Mouse (Mus musculus): ENCODE measurements at regions not wholly inside any gene's neighbourhood (a gene's known extent, or its start where the extent isn't known, plus 50 kb on each side); places are given as distances from the start of the nearest gene placed in this dataset.

GRCm38 (mm10) chr6:98178005-98178404 is 164.5 kb downstream of the Gm765 start:
- no peaks in the 10 kb centered on the region for H3K36me3 ChIP-seq (replicated peaks in 1 of 2; ENCODE audit: control insufficient read depth in 1 of 2, insufficient read depth in 1 of 2, low read length in 1 of 2)
- in situ Hi-C loops (cut with MboI; ENCODE audit: low pct_ligation_motif_present, low pct_unique_long_range_greater_than_20kb, low sequenced_read_pairs): no loop called here

DNA sequence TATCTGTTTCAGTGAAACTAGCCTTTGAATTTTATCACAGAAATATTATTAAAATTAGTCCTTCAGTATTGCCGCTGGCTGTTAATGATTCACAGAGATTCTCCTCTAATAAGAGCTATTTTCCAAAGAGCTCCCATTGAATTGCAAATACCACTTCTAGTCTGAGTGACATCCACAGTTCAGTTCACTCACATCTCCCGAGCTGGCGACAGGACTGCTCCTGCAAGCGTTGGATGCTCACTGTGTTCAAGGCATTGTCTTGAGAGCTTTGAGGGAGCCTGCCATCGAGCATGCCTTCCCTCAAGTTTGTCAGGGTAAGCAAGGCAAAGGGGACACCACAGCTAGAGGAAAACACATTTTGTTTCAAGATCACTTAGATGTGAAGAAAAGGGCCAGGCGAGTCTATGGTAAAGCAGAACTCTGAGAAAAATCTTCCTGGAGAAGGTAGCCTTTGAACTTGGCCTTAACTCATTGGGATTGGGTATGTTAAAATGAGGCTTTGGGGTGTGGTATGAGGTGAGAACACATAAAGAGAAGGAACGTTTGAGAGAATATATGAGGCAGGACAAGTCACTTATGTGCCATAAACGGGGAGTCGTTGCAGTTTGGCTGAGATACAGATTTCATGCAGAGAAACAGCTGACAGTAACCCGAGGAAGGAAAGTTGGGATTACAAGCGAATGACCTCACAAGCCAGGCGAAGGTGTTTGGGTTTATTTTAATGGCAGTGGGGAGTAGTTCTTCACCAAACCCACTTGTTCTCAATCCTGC is 193.3 kb downstream of the Gm765 start:
- Histone ChIP-seq H3K79me2 (replicated peaks; ENCODE audit: control insufficient read depth, extremely low read depth, insufficient read depth, poor library complexity, severe bottlenecking) (no peaks in the 10 kb centered on the region), H3K4me2 (ENCODE audit: insufficient read depth, low read depth, poor library complexity, severe bottlenecking) (no peak overlapping the region), H3K4me3 (replicated peaks in 1 of 3; ENCODE audit: low read depth in 2 of 3, low read length in 2 of 3, poor library complexity in 1 of 3) (no peak overlapping the region), H3K4me1 (ENCODE audit: control insufficient read depth in 1 of 2, insufficient read depth in 2 of 2) (no peaks in the 10 kb centered on the region), H3K27ac (ENCODE audit: insufficient read depth, low read depth) (no peak overlapping the region), H3K27me3 (replicated peaks) (no peaks in the 10 kb centered on the region), H3K9me3 (replicated peaks; ENCODE audit: low read length) (no peaks in the 10 kb centered on the region), H3K9ac (ENCODE audit: insufficient read depth, low read depth) (no peak overlapping the region), H3K36me3 (replicated peaks in 1 of 2; ENCODE audit: control insufficient read depth in 1 of 2, insufficient read depth in 1 of 2, low read length in 1 of 2) (no peaks in the 10 kb centered on the region)
- no peak for DNase-seq (ENCODE audit: extremely low read depth)
- in situ Hi-C loops (cut with MboI; ENCODE audit: low pct_ligation_motif_present, low pct_unique_long_range_greater_than_20kb, low sequenced_read_pairs): no loop called here
- dilution Hi-C loops (cut with MboI; ENCODE audit: extremely low pct_ligation_motif_present, extremely low pct_unique_long_range_greater_than_20kb, low sequenced_read_pairs): no loop called here
- TF ChIP-seq GABPA (IDR thresholded peaks at IDR 0.05; ENCODE audit: insufficient replicate concordance, low read depth, low read length) (no peak), JUN (IDR thresholded peaks at IDR 0.05; ENCODE audit: insufficient read depth, low read depth, low read length) (no peak), JUND (conservative IDR thresholded peaks at IDR 0.05; ENCODE audit: low read depth, low read length) (no peak), SIN3A (IDR thresholded peaks at IDR 0.05; ENCODE audit: low read length) (no peak), MEF2A (IDR thresholded peaks at IDR 0.05; ENCODE audit: borderline replicate concordance, low read depth, low read length) (no peak), CTCF (conservative IDR thresholded peaks at IDR 0.05 in 1 of 2, IDR thresholded peaks at IDR 0.05 in 1 of 2; ENCODE audit: low read depth in 2 of 2, low read length in 2 of 2) (no peak), IRF4 (IDR thresholded peaks at IDR 0.05; ENCODE audit: low read depth, low read length) (no peak), ZC3H11A (IDR thresholded peaks at IDR 0.05; ENCODE audit: low read depth, low read length) (no peak), ZKSCAN1 (IDR thresholded peaks at IDR 0.05; ENCODE audit: borderline replicate concordance, low read depth, low read length) (no peak), MAZ (IDR thresholded peaks at IDR 0.05; ENCODE audit: low read depth, low read length) (no peak)

More at GRCm38 (mm10) chr6:98178005-98178404, 164.5 kb downstream of the Gm765 start:
- Histone ChIP-seq H3K4me2 (ENCODE audit: insufficient read depth, low read depth, poor library complexity, severe bottlenecking) (no peak overlapping the region), H3K9ac (ENCODE audit: insufficient read depth, low read depth) (no peak overlapping the region), H3K4me1 (ENCODE audit: control insufficient read depth in 1 of 2, insufficient read depth in 2 of 2) (no peaks in the 10 kb centered on the region), H3K4me3 (replicated peaks in 1 of 3; ENCODE audit: low read depth in 2 of 3, low read length in 2 of 3, poor library complexity in 1 of 3) (no peak overlapping the region), H3K27me3 (replicated peaks) (no peaks in the 10 kb centered on the region), H3K27ac (ENCODE audit: insufficient read depth, low read depth) (no peak overlapping the region), H3K9me3 (replicated peaks; ENCODE audit: low read length) (no peaks in the 10 kb centered on the region), H3K79me2 (replicated peaks; ENCODE audit: control insufficient read depth, extremely low read depth, insufficient read depth, poor library complexity, severe bottlenecking) (no peaks in the 10 kb centered on the region)
- no peak for TF ChIP-seq SMC3 (IDR thresholded peaks at IDR 0.05; ENCODE audit: low read depth, low read length)
- TF ChIP-seq ZKSCAN1 (IDR thresholded peaks at IDR 0.05; ENCODE audit: borderline replicate concordance, low read depth, low read length): no peak
- no peak for TF ChIP-seq JUND (conservative IDR thresholded peaks at IDR 0.05; ENCODE audit: low read depth, low read length)
- no peak for TF ChIP-seq MAZ (IDR thresholded peaks at IDR 0.05; ENCODE audit: low read depth, low read length)
- no peak for TF ChIP-seq MEF2A (IDR thresholded peaks at IDR 0.05; ENCODE audit: borderline replicate concordance, low read depth, low read length)
- no peak for TF ChIP-seq NRF1 (IDR thresholded peaks at IDR 0.05; ENCODE audit: low read depth, low read length)
- TF ChIP-seq RCOR1 (conservative IDR thresholded peaks at IDR 0.05; ENCODE audit: low read depth, low read length): no peak
- DNase-seq (ENCODE audit: extremely low read depth): no peak
- dilution Hi-C loops (cut with MboI; ENCODE audit: extremely low pct_ligation_motif_present, extremely low pct_unique_long_range_greater_than_20kb, low sequenced_read_pairs): no loop called here
